Mouse (Mus musculus): ENCODE data around the gene Plekhb1. TPM values are rescaled to one million over a fixed set of nuclear protein-coding genes. Genes with fewer than 3 reads are reported as not detected.

Gene Plekhb1
- polyA plus RNA-seq (2012; rRNA removed): 0.89 and 1.5 TPM in 2 replicates

GRCm38 (mm10) chr7:100662231-100662630 lies at the start of gene Plekhb1:
Plekhb1 (minus strand) TSS chr7:100662414.

DNA sequence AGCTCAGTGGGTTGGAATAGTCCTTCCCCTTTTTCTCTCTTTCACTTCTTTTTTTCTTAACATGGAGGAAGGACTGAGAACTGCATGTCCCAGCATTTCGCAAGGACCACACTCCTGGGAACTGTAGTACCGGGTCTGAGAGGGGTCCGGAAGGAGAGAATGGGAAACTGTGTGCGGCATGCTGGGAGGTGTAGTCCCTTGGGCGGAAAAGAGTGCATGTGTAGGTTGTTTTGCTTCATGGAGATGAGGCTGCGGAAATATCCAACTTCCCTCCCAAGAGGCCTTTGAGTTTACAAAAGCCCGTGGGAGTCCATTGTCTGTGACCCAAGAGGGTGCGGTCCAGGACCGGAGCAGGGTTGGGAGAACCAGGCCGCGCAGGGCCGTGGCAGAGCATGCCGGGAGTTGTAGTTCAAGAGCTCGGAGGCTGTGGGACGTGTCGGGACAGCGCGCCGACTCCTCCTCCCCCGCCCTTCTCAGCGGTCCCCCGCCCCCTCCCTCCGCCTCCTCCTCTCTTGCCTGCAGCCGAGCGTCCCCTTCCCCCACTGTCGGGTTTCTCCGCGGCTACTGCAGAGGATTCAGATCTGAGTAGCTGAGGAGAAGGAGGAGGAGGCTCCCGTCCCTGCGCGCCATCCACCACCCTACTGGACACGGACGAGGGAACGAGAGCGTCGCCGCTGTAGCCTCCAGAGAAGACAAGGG lies 44.1 kb upstream of the Plekhb1 start, which contains the start of gene Fam168a:
Gene Fam168a (plus strand): TSS at position 493 of the 699 bp plus-strand sequence.

DNA sequence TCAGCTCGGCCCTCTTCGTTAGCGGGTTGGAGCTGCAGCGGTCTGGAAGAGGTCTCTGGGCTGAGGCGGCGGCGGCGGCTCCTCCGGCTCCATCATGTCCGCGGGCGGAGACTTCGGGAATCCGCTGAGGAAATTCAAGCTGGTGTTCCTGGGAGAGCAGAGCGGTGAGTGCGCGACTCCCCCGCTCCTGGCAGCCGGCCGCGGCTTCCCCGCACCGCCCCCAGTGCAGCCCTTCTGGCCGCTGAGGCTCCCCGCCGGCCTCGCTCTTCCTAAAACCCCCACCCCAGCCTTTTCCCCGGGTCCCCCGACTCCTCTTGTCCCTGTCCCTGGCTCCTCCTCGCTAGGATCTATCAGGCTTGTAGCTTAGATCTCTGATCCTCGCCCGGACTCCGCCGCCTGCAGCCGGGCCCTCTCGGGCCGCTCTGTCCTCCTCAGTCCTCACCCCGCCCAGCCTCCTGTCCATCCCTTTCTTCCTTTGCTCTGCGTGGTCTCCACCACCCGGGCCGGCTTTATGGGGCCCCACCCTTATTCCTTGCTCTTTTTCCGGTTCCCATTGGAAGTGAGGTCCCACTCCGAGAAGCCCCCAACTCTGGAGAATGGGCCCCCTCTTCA lies 54.0 kb downstream of the Plekhb1 start, which contains the start of gene Mrpl48:
Gene Mrpl48 (minus strand): TSS at position 172 of the 612 bp plus-strand sequence.

GRCm38 (mm10) chr7:100607214-100608129 lies 54.7 kb downstream of the Plekhb1 start, which contains the start of gene Rab6a:
Rab6a (plus strand) TSS chr7:100607410.

Other genes with a start within 250 kb of the Plekhb1 start
- gene Ucp3, start 189.4 kb downstream of the Plekhb1 start, polyA plus RNA-seq (2012; rRNA removed): 0.01 TPM in 1 of 2 replicates, not detected in the other
- 225 and 250 TPM in 2 replicates for gene Ucp2, start 169.1 kb downstream of the Plekhb1 start, polyA plus RNA-seq (2012; rRNA removed)
- 0.47 and 0.73 TPM in 2 replicates for gene Dnajb13, start 147.5 kb downstream of the Plekhb1 start, polyA plus RNA-seq (2012; rRNA removed)
- gene Coa4, start 125.3 kb downstream of the Plekhb1 start, polyA plus RNA-seq (2012; rRNA removed): 10.3 and 10.5 TPM in 2 replicates
- gene Rab6a, start 55.0 kb downstream of the Plekhb1 start, polyA plus RNA-seq (2012; rRNA removed): 26.7 and 27.4 TPM in 2 replicates
- gene Mrpl48, start 54.1 kb downstream of the Plekhb1 start, polyA plus RNA-seq (2012; rRNA removed): 20.4 and 22.1 TPM in 2 replicates
- 4.3 and 5.0 TPM in 2 replicates for gene Fam168a, start 44.2 kb upstream of the Plekhb1 start, polyA plus RNA-seq (2012; rRNA removed)
- gene Relt, start 201.0 kb upstream of the Plekhb1 start, polyA plus RNA-seq (2012; rRNA removed): 12.6 and 14.5 TPM in 2 replicates

Measured in liver, embryonic 18 days (tissue).